Mouse (Mus musculus) gastrocnemius, adult 18-20 months (tissue): ENCODE data around the gene Gm17387. TPM values are rescaled to one million over a fixed set of nuclear protein-coding genes. Genes with fewer than 3 reads are reported as not detected.

ENCODE experiments used
- DNase-seq: peaks from one replicate; pipeline ENCODE4 v3.0.0; 2021; ENCODE audit warnings: low spot score
- long read RNA-seq, 2 experiments: library from polyadenylated mRNA; stranded (forward); transcript quantifications; one replicate each; pipeline ENCODE4 v2.0.0; 2021
- total RNA-seq, 2 experiments: library from RNA; stranded (reverse); gene quantifications; 2 replicates each; pipeline ENCODE4 v1.2.3; 2021

Gene Gm17387
- not detected for total RNA-seq
- long read RNA-seq, experiment 1, result 0 reads
- long read RNA-seq, experiment 2, result 0 reads

DNA sequence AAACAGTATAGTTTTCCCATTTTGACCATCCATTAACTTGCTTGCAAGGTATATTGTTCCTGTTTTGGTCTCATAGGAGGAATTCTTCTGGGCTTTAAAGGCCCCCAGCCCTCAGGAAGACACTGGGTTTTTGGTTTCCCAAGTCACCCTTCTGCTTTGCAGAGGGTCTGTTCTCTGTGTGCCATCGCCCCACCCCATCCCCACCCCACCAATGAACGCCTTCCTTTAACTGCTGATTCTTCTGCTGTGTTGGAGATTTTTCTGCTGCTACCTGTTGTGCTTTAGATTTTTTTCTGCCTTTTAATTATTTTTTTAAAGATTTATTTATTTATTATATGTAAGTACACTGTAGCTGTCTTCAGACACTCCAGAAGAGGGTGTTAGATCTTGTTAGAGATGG is at the start of gene Gm17387:
TSS of gene Gm17387 (plus strand) at position 301 of the 400 bp plus-strand sequence.
- no peak for DNase-seq

DNA sequence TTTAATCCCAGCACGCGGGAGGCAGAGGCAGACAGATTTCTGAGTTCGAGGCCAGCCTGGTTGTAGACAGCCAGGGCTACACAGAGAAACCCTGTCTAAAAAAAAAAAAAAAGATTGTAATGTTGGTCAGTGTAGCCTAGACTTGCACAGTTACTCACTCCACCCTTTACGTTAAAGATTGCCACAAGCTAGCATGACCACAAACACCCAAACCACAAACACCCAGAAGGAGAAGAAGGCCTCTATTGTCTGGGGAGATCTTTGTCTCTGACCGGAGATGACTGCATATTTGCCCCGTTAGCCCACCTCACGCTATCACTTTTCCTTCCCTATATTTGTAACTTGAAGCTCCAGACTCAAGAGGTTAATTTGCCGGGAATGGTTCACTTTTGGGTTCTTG is 47.2 kb upstream of the Gm17387 start:
- no peak for DNase-seq

GRCm38 (mm10) chr7:140982971-140983370 is 46.0 kb upstream of the Gm17387 start:
- DNase-seq, result no peak

- DNase-seq, result no peak
Measured at GRCm38 (mm10) chr7:140987182-140988138, 41.5 kb upstream of the Gm17387 start.

- DNase-seq, result no peak
Measured at GRCm38 (mm10) chr7:140989022-140989421, 39.9 kb upstream of the Gm17387 start.

GRCm38 (mm10) chr7:140990185-140990584 is 38.7 kb upstream of the Gm17387 start:
- no peak for DNase-seq

DNA sequence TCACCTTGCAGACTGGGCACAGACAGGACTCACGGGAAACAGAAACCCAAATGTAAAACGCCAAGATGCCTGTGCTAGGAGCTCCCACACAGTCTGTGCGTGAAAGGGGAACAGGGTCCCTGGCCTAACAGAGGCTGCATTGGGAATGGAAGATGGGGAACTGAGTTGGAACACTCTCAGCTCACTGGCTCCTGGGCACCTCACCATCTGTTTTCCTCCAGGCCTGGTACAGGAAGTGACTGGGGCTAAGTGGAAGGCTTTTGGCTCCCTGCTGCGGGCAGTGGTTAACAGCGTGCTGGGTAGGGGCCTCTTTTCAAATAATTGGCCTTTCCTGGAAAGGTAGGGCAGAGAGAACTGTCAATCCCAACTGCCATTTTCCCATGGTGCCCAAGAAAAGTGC is 38.3 kb upstream of the Gm17387 start:
- no peak for DNase-seq

- DNase-seq, result no peak
Measured at GRCm38 (mm10) chr7:140991117-140991689, 37.7 kb upstream of the Gm17387 start.

GRCm38 (mm10) chr7:140997817-140998216 is 31.1 kb upstream of the Gm17387 start:
- DNase-seq, result no peak

- no peak for DNase-seq
Measured at GRCm38 (mm10) chr7:140998853-140999700, 29.9 kb upstream of the Gm17387 start.

DNA sequence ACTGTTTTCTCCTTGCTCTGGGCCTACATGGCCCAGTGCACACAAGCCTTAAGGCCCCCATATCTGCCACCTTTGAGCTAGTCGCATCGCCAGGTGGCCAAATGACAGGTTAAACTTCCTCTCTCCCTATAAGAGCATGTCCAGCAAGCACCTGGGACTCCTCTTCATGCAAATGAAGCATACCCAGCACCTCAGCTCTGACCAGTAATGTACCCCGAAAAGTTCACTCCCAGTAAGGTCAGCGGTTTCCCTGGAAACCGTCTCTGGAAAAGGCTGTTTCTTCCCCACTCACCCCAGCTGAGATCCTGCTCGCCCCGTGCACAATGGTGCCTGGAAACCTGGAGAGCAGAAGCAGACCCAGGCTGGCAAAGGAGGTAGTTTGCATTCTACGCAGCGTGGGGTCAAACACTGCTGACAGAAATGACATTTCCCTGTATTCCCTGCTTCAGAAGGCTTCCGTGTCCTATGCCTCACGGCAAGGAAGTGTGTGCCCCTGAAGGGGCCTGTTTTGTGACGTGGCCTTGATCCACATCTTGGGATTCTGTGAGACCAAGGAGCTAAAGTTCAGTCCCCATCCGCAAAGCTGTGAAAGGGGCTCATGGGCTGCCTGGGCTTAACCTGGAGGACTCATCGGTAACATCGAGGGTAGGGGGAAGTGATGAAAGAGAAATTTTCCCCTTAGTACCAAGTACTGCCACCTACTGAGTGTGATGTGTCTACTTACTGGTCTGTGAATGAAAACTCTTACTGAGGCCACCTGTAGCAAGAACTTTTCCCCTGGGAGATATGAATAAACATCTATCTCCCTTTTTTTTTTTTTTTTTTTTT is 27.8 kb upstream of the Gm17387 start:
- DNase-seq, result no peak

DNA sequence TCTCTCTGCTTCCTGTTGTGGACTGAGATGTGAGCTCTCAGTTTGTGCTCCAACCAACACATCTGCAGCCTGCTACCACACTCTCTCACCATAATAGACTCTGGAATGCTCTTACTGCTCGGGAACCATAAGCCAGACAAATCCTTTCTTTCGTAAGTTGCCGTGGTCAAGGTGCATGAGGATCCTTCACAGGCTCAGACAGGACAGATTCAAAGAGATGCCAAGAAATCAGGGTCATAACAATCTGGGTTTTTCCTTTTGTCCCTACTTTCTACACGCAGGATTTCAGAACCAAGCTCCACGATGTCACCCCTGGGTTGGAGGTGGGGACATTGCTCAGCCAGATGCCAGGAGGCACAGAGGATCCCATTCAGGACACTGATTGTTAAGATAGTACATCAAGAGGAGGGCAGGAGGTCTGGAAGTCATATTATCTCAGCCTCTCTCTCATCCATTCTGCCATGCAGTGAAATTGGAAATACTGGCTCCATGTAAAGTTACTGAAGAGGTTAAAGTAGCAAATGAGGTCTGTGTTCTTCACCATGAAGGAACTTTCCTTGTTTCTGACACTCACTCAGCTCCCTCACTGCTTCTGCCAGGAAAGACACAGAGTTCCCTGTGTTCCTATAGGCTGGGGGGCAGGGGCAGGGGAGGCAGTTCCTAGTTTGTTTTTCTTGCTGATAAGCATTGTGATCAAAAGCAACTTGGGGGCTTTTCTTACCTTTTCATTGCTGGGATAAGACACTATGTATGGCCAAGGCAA is 25.5 kb upstream of the Gm17387 start:
- no peak for DNase-seq

GRCm38 (mm10) chr7:141006446-141006845 is 22.5 kb upstream of the Gm17387 start:
- no peak for DNase-seq

GRCm38 (mm10) chr7:141006914-141007313 is 22.0 kb upstream of the Gm17387 start:
- DNase-seq, result no peak

- DNase-seq, result peak; percentile 40
Measured at GRCm38 (mm10) chr7:141008312-141008761, 20.6 kb upstream of the Gm17387 start.

GRCm38 (mm10) chr7:141008938-141009660 is 19.8 kb upstream of the Gm17387 start:
- peak; percentile 85 for DNase-seq

- no peak for DNase-seq
Measured at GRCm38 (mm10) chr7:141009665-141010064, 19.3 kb upstream of the Gm17387 start.

DNA sequence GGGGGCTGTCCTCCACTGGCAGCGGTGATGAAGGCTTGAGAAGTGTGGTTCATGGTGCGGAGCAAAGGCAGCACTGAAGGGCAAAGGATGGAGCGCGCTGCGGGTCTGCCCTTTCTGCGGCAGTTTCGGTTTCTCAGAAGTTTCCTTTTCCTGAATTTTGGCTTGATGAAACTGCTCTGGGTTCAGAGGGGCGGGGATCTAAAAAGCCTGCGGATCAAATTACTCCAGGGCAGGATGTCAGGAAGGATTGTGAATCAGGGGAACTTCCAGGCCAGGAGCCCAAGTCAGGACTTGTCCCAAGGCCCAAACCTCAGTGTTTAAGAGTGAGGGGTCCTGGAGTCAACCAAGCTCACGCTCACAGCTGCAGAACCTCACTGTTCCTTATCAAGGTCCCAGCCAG is 18.3 kb upstream of the Gm17387 start, which contains the start of gene Ifitm3:
TSS of gene Ifitm3 (minus strand) at position 178 of the 400 bp plus-strand sequence.
- peak; percentile 71 for DNase-seq

GRCm38 (mm10) chr7:141011238-141011770 is 17.6 kb upstream of the Gm17387 start:
- DNase-seq, result no peak
